ENCODE assay signal across 20 mouse cellular contexts in the genomic region with DNA sequence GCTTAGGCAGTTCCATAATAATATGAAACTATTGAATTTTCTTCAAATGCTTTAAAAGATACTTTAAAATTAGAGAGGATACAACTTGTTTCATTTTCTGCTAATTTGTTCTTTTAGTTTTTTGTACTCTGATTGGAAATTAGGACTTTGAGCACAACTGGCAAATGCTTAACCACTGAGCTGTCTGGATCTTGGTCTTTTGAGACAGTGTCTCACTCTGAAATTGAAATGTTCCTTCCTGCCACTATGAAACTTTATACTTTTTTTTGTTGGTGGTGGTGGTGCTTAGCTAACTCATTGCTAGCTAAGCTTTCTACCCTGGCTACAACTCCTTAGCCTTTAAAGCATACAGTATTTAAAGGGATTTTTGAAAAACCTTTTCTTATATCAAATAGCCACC. TPM values are rescaled to one million over a fixed set of nuclear protein-coding genes. Genes with fewer than 3 reads are reported as not detected.
DNase-seq lines count a peak whose midpoint lies in the region; ATAC-seq and TF ChIP-seq lines count a peak whose summit lies in the region.
"Had no signal": no experiment of that assay in that cellular context is flagged by ENCODE, and none has a peak within 500 bp of the region (broad histone marks: within the 10 kb centered on the region; RNA-seq: fewer than 3 reads in every experiment).

No protein-coding gene starts in this region.

- no peaks in the 10 kb centered on the region for H3K27me3 ChIP-seq in heart, postnatal 0 days (ENCODE audit: control insufficient read depth, insufficient read depth, low read length)
- H3K27me3 ChIP-seq: CH12.LX; embryonic facial prominence, embryonic 12.5 days; forebrain, embryonic 13.5 days; forebrain, embryonic 15.5 days; Patski had no signal

- H3K4me2 ChIP-seq in heart, postnatal 0 days (ENCODE audit: low read depth, low read length), result no peak overlapping the region
- H3K4me2 ChIP-seq: embryonic facial prominence, embryonic 12.5 days; forebrain, embryonic 13.5 days; forebrain, embryonic 15.5 days had no signal

- peak; percentile 1 for DNase-seq in heart, postnatal 0 days (ENCODE audit: low spot score)
- no peak for DNase-seq in heart, adult 18-20 months
- peak; percentile 64 for DNase-seq in kidney, adult 9 months
- no peak for DNase-seq in kidney, postnatal 10 days
- DNase-seq in gastrocnemius, adult 8-10 months (ENCODE audit: low spot score in 2 of 2), result no peak
- DNase-seq: adrenal gland, adult 8-10 months; adrenal gland, postnatal 14 days; adrenal gland, postnatal 36 days; cerebellum, adult 11-12 months; cerebellum, adult 2 months; cerebellum, adult 9-10 months; cerebellum, postnatal 10 days; cerebellum, postnatal 25 days; forebrain, postnatal 0 days had no signal

- H3K36me3 ChIP-seq in heart, postnatal 0 days (replicated peaks; ENCODE audit: control insufficient read depth, insufficient read depth, low read length), result 0 out of 2 replicates have a peak, but pooled peaks cover 5% of the 10 kb centered on the region
- H3K36me3 ChIP-seq: embryonic facial prominence, embryonic 12.5 days; forebrain, embryonic 15.5 days had no signal

- no peak for TF ChIP-seq EP300 in heart, postnatal 0 days (IDR thresholded peaks at IDR 0.05; ENCODE audit: low read depth)

- no peaks in the 10 kb centered on the region for H3K4me1 ChIP-seq in heart, postnatal 0 days (ENCODE audit: control insufficient read depth, insufficient read depth)
- H3K4me1 ChIP-seq: forebrain, embryonic 15.5 days had no signal

- TF ChIP-seq CTCF in heart, postnatal 0 days (IDR thresholded peaks at IDR 0.05; ENCODE audit: low read depth), result no peak

- ATAC-seq in heart, postnatal 0 days (ENCODE audit: insufficient read depth, low read depth), result no peak
- ATAC-seq: forebrain, embryonic 13.5 days; forebrain, embryonic 15.5 days; forebrain, postnatal 0 days had no signal

- no peak overlapping the region for H3K27ac ChIP-seq in heart, postnatal 0 days (ENCODE audit: low read depth)
- H3K27ac ChIP-seq: embryonic facial prominence, embryonic 10.5 days; embryonic facial prominence, embryonic 12.5 days; forebrain, embryonic 13.5 days; forebrain, embryonic 15.5 days had no signal

- no peak overlapping the region for H3K9ac ChIP-seq in heart, postnatal 0 days (replicated peaks; ENCODE audit: low read depth, low read length)
- H3K9ac ChIP-seq: embryonic facial prominence, embryonic 12.5 days; forebrain, embryonic 13.5 days; forebrain, embryonic 15.5 days; forebrain, postnatal 0 days had no signal

- H3K9me3 ChIP-seq in heart, postnatal 0 days (replicated peaks; ENCODE audit: control insufficient read depth, low read length), result peaks cover 6% of the 10 kb centered on the region; the same call in 1 of the 2 replicates

- H3K4me3 ChIP-seq in heart, postnatal 0 days (ENCODE audit: low read depth, low read length), result no peak overlapping the region
- H3K4me3 ChIP-seq: embryonic facial prominence, embryonic 10.5 days; embryonic facial prominence, embryonic 12.5 days; forebrain, embryonic 13.5 days; forebrain, embryonic 15.5 days had no signal

RNA-seq across cellular contexts. Expression of gene Znrf2, which starts 24.7 kb away (rescaled TPM):
- 7.1 and 31.3 TPM in 2 replicates for total RNA-seq in heart, postnatal 0 days (2014; rRNA removed; ENCODE audit: low replicate concordance)
- 3.7 and 4.3 TPM in 2 replicates for polyA plus RNA-seq in heart, postnatal 0 days (2015; fragmentation: Nextera tagmentation; extraction: Ambion mirVana)
- total RNA-seq in heart, adult 18-20 months (2021), result 10 to 100 TPM; 17.7 to 18.1 TPM
- total RNA-seq in gastrocnemius, adult 8-10 months (2022), result 10 to 100 TPM; 13.0 to 18.4 (median 16.1) TPM

Comparison
In these comparisons a context has a peak if more than half of its experiments do, and no peak if none do; other contexts are left out.
1. DNase-seq: peak in heart, postnatal 0 days (single experiment) and kidney, adult 9 months (single experiment); none in heart, adult 18-20 months (0 of 2), kidney, postnatal 10 days (single experiment) and gastrocnemius, adult 8-10 months (0 of 2).